Mouse (Mus musculus): Measurements from ENCODE around the gene Rsph6a. TPM values are rescaled to one million over a fixed set of nuclear protein-coding genes. Genes with fewer than 3 reads are reported as not detected.
A peak's percentile ranks its signal among the peaks of the same experiment; 100 is the strongest.
"Not testable (repeated sequence)": the region's sequence is repeated elsewhere in the genome, so short reads cannot be mapped to it uniquely, and the experiment has no call there.

The Rsph6a gene
- total RNA-seq, 2 experiments from 2014 or later = not detected

- intact Hi-C loops (cut with DNase I) = no loop called here
- no peak for DNase-seq
Measured at GRCm38 (mm10) chr7:19044616-19045015, 9.9 kb upstream of the Rsph6a start.

DNA sequence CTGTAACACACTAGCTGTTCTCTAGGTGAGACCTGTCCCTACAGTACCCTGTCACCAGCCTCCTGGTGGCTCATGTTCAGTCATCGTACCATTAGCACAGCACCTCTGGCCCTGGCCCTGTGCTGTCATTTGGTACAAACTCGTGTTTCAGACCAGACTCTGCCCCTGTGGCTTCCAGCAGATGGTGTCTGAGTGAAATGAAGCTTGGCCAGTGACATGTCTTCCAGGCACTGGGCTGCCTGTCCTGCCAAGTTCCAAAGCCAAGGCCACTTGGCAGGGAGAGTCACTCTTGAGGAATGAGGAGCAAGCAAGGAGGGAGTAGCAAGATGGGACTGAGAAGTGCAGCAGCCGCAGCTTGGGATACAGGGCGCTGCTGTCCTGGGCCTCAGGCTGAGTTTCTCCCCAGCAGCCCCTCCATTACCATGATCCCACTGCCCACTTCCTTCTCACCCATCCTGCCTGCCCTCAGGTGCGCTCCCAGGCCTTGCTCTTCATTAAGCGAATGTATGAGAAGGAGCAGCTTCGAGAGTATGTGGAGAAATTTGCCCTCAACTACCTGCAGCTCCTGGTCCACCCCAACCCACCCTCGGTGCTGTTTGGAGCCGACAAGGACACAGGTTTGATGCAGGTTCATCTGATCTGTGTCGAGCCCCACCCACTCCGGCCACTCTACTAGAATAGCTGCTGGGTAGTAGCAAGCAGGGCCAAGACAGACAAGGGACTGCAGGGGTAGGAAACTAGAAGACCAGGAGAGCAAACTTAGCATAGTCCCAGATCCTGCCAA is 8.0 kb upstream of the Rsph6a start:
- intact Hi-C loops (cut with DNase I) = no loop called here
- DNase-seq = peak in 1 of 2 experiments; percentile 32

DNA sequence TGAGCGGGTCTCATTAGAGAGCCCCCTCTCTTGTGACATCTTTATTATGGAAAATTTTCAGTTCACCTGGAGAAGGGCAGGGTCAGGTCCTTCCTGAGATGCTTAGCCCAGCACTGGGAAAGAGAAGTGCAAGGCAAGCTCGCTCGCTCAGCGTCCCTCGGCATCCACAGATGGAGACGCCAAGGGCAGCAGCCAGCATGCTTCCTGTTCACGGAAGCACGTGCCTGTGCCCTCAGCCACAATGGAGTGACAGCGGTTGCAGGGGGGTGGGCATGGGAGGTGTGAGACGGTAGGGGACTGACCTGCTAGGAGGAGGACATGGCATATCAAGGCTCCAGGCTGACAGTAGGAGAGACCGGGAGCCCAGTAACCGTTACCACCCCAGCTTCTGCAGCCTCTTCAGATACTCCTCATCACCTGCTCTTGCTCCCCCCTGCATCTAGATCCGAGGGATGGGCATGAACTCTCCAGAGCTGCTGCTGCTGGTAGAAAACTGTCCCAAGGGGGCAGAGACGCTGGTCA is 6.4 kb upstream of the Rsph6a start:
- intact Hi-C loops (cut with DNase I) = no loop called here
- DNase-seq = no peak

GRCm38 (mm10) chr7:19049252-19049651 is 5.2 kb upstream of the Rsph6a start:
- no peak for DNase-seq
- intact Hi-C loops (cut with DNase I) = no loop called here

GRCm38 (mm10) chr7:19050172-19050571 is 4.3 kb upstream of the Rsph6a start:
- DNase-seq = no peak
- intact Hi-C loops (cut with DNase I) = no loop called here

DNA sequence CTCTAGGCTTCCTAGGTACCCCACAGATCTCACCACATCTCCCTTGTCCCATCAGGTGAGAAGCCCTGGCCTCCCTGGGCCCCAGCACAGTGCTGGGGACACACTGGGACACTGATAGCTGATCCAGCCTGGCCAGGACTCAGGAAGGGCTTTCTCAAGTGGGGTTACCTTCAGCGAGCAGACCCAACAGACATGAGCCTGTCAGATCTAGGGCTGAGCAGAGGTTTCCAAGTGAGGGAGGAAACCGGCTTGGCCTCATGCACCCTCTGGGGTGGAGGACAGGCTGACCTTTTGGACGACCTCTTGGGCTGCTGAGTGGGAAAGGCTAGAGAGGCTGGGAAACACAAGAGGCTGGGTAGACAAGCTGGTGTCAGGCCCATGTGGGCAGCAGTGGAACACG is 3.3 kb upstream of the Rsph6a start:
- no peak for DNase-seq
- intact Hi-C loops (cut with DNase I) = no loop called here

DNA sequence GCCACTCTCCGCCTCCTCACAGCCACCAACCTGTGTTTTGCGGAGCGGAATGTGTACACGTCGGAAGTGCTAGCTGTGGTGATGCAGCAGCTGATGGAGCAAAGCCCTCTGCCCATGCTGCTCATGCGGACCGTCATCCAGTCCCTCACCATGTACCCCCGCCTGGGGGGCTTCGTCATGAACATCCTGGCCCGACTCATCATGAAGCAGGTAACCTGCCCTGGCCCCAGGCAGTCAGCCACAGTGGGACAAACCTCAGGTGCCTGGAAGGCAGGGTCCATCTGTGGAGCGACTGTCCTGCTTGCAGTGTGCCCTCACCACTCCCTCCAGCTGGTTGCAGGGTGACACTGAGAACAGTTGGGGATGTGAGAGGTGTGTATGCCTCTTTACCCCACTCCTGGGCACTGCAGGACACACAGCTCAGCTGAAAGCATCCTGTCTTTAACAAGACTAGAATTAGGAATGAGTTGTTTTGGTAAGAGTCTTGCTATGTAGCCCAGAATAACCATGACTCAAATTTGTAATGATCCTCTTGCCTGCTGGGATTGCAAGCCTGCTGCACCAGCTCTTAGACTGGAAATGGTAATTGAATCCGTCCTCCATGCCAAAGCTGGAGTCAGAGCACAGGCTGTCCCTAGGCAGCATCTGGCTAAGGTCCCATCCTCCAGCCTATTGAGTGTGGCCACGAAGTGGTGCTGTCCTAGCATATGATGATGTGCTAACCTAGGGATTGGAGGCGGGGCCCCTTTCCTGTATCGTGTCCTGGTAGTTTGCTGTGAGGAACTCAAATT is 1.9 kb upstream of the Rsph6a start:
- intact Hi-C loops (cut with DNase I) = no loop called here
- no peak for DNase-seq

GRCm38 (mm10) chr7:19053136-19053532 is 1.4 kb upstream of the Rsph6a start:
- intact Hi-C loops (cut with DNase I) = no loop called here
- DNase-seq = no peak

- DNase-seq = no peak
- intact Hi-C loops (cut with DNase I) = no loop called here
Measured at GRCm38 (mm10) chr7:19054777-19055076, 237 bp downstream of the Rsph6a start.

DNA sequence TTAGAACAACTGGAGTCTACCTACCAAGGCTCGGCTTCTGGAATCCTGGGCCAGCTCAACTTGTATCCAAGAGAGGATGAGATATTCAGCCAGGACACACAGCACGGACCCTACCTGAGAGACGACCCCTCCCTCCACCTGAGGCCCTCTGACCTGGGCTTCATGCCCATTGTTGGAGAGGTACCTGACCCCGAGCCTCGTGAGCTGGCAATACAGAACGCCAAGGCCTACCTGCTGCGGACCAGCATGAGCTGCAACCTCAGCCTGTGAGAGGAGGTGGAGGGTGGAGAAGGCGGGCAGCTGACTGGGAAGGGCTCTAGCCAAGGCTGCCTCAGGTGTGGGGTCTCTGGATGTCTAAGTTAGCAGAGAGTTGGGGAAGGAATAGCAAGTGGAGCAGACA is 618 bp downstream of the Rsph6a start:
- intact Hi-C loops (cut with DNase I) = no loop called here
- no peak for DNase-seq

- intact Hi-C loops (cut with DNase I) = no loop called here
- DNase-seq = no peak
Measured at GRCm38 (mm10) chr7:19057405-19057804, 2.9 kb downstream of the Rsph6a start.

DNA sequence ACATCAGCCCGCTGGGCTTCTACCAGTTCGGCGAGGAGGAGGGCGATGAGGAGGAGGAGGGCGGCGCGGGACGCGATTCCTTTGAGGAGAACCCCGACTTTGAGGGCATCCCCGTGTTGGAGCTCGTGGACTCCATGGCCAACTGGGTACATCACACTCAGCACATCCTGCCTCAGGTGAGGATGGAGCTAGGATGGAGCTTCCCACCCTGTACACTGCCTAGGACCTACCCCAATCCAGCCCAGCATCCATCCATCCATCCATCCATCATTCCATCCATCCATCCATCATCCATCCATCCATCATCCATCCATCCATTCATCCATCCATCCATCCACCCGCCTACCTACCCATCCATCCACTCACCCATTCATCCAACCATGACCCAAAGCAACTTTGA is 11.4 kb downstream of the Rsph6a start:
- intact Hi-C loops (cut with DNase I) = no loop called here
- no peak for DNase-seq

GRCm38 (mm10) chr7:19067063-19067462 is 12.6 kb downstream of the Rsph6a start:
- DNase-seq = no peak
- intact Hi-C loops (cut with DNase I) = no loop called here

- intact Hi-C loops (cut with DNase I) = loop anchor here (2.0 kb wide), 1 partner anchor 83 kb away; no protein-coding TSS in a partner anchor
- no peak for DNase-seq
Measured at GRCm38 (mm10) chr7:19067935-19068334, 13.4 kb downstream of the Rsph6a start.

DNA sequence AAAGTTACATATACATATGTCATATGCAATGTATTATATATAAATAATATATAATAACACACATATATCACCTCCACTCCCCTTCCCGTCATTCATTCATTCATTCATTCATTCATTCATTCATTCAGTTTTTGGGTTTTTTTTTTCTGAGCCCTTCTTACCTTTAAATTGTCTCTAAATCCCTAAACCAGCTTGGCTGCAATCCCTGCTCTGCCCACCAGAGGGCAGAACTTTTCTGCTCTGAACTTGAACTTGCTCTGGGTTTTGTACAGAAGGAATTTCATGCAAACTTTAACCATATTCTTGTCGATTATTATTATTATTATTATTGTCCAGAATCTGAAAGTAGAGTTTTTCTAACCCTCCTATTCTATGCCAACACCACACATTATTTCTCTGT is 14.2 kb downstream of the Rsph6a start:
- DNase-seq = peak; percentile 72 to 85
- intact Hi-C loops (cut with DNase I) = loop anchor here (1.0 to 2.0 kb wide), 2 partner anchors 25 to 82 kb away; no protein-coding TSS in a partner anchor

DNA sequence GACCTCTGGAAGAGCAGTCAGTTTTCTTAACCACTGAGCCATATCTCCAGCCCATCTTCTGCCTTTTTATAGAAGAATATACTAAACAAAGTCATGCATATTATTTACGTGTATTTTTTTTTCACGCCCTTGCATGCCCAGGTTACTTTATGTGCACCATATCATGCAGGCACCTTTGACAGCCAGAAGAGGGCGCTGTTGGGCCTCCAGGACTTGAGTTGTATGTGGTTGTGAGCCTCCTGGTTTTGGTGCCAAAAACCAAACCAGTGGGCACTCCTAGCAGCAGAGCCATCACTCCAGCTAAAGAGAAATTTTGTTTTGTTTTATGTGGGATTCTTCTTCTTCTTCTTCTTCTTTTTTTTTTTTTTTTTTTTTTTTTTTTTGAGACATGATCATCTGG is 15.0 kb downstream of the Rsph6a start:
- intact Hi-C loops (cut with DNase I) = loop anchor here (1.0 to 2.0 kb wide), 2 partner anchors 24 to 81 kb away; no protein-coding TSS in a partner anchor
- DNase-seq = no peak

- DNase-seq; intact Hi-C loops (cut with DNase I): not testable (repeated sequence)
Measured at GRCm38 (mm10) chr7:19071024-19071423, 16.5 kb downstream of the Rsph6a start.

GRCm38 (mm10) chr7:19073504-19073903 is 19.0 kb downstream of the Rsph6a start:
- intact Hi-C loops (cut with DNase I) = no loop called here
- DNase-seq = peak in 1 of 2 experiments; percentile 57

- intact Hi-C loops (cut with DNase I) = no loop called here
- DNase-seq = no peak
Measured at GRCm38 (mm10) chr7:19074494-19074893, 20.0 kb downstream of the Rsph6a start.

DNA sequence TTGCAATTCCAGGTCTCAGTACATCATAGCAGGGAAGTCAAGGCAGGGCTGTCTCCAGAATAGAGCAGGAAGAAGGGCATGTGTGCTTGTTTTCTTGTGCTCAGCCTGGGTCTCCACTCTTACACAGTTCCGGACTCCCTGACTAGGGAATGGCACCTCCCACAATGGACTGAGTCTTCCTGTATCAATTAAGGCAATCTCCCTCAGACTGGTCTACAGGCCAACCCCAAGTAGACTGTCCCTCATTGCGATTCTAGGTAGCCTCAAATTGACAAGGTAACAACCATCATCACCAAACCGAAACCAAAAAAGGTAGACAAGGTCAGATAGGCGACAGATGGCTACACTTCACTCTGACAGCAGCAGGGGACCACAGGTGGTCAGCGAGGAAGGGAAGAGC is 20.7 kb downstream of the Rsph6a start:
- intact Hi-C loops (cut with DNase I) = no loop called here
- no peak for DNase-seq

DNA sequence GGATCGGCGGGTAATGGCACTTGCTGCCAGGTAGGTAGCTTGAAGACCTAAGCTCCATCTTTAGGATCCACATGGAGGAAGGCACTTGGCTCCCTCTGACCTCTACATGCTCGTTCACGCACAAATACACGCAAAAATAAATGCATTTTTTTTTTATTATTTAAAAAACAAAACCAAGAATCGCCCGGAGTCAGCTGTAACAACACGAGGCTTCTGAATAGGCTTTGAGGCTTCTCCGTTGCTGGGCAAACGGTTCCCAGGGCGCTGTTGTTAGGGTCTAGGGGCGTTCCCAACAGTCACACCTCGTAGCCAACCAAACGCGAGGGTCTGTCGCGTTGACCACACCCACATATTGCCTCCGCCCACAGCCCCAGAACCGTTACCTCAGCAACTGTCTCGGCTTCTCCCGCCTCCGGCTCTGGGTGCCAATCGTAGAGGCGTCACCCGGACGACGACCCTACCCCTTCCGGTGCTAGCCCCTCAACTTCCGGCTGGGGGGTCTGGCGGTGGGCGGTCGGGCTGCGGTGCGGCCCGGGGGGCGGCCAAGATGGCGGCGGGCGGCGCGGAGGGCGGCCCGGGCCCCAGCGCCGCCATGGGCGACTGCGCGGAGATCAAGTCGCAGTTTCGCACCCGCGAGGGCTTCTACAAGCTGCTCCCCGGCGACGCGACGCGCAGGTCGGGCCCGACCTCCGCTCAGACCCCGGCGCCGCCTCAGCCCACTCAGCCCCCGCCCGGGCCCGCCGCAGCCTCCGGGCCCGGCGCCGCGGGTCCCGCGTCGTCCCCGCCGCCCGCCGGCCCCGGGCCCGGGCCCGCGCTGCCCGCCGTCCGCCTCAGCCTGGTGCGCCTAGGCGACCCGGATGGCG is 21.5 kb downstream of the Rsph6a start, which contains the start of gene Dmwd:
TSS of gene Dmwd (plus strand) at position 505 of the 863 bp plus-strand sequence.
- intact Hi-C loops (cut with DNase I) = no loop called here
- peak; percentile 98 for DNase-seq

Measured in heart, postnatal 10 days (tissue).